Mouse (Mus musculus): ENCODE data around the gene Hecw2. TPM values are rescaled to one million over a fixed set of nuclear protein-coding genes. Genes with fewer than 3 reads are reported as not detected.
A peak's percentile ranks its signal among the peaks of the same experiment; 100 is the strongest.

The Hecw2 gene
- polyA plus RNA-seq, 1 experiment from 2014 or later: 4.8 TPM

- no peak for TF ChIP-seq CTCF (IDR thresholded peaks at IDR 0.05)
- no peak for TF ChIP-seq EP300 (IDR thresholded peaks at IDR 0.05)
- 76% methylated on average over 2 of the region's 2 CpGs for WGBS
These were observed 419.4 kb downstream of the Hecw2 start for GRCm38 (mm10) chr1:53775545-53775944.

GRCm38 (mm10) chr1:53775036-53775435, 419.9 kb downstream of the Hecw2 start:
- TF ChIP-seq EP300 (IDR thresholded peaks at IDR 0.05): no peak
- TF ChIP-seq CTCF (IDR thresholded peaks at IDR 0.05): no peak
- ATAC-seq: no peak
- H3K27me3 ChIP-seq (replicated peaks; ENCODE audit: insufficient read depth, low read length): no peaks in the 10 kb centered on the region
- no peaks in the 10 kb centered on the region for H3K9me3 ChIP-seq (ENCODE audit: low read length)
- H3K36me3 ChIP-seq (ENCODE audit: insufficient read depth, low read length): no peaks in the 10 kb centered on the region
- H3K9ac ChIP-seq (replicated peaks; ENCODE audit: low read depth): no peak overlapping the region
- no peaks in the 10 kb centered on the region for H3K4me1 ChIP-seq (ENCODE audit: insufficient read depth, low read depth, low read length)
- no peak overlapping the region for H3K4me2 ChIP-seq (replicated peaks; ENCODE audit: low read depth, low read length)
- H3K4me3 ChIP-seq (ENCODE audit: low read depth, low read length): no peak overlapping the region
- WGBS: 67% methylated on average over 6 of the region's 6 CpGs
- no peak for DNase-seq (ENCODE audit: low spot score)
- no peak overlapping the region for H3K27ac ChIP-seq (ENCODE audit: low read length)

More at GRCm38 (mm10) chr1:53775545-53775944, 419.4 kb downstream of the Hecw2 start:
- Histone ChIP-seq H3K27ac (ENCODE audit: low read length) (no peak overlapping the region), H3K4me1 (ENCODE audit: insufficient read depth, low read depth, low read length) (no peaks in the 10 kb centered on the region), H3K27me3 (replicated peaks; ENCODE audit: insufficient read depth, low read length) (no peaks in the 10 kb centered on the region), H3K4me3 (ENCODE audit: low read depth, low read length) (no peak overlapping the region), H3K9me3 (ENCODE audit: low read length) (no peaks in the 10 kb centered on the region), H3K36me3 (ENCODE audit: insufficient read depth, low read length) (no peaks in the 10 kb centered on the region), H3K4me2 (replicated peaks; ENCODE audit: low read depth, low read length) (no peak overlapping the region), H3K9ac (replicated peaks; ENCODE audit: low read depth) (no peak overlapping the region)
- DNase-seq (ENCODE audit: low spot score) (no peak), ATAC-seq (no peak)

GRCm38 (mm10) chr1:53774571-53774970, 420.4 kb downstream of the Hecw2 start:
- 88% methylated on average over 3 of the region's 3 CpGs for WGBS
- Histone ChIP-seq H3K4me1 (ENCODE audit: insufficient read depth, low read depth, low read length) (no peaks in the 10 kb centered on the region), H3K9ac (replicated peaks; ENCODE audit: low read depth) (no peak overlapping the region), H3K9me3 (ENCODE audit: low read length) (no peaks in the 10 kb centered on the region), H3K27ac (ENCODE audit: low read length) (no peak overlapping the region), H3K27me3 (replicated peaks; ENCODE audit: insufficient read depth, low read length) (no peaks in the 10 kb centered on the region), H3K4me3 (ENCODE audit: low read depth, low read length) (no peak overlapping the region), H3K36me3 (ENCODE audit: insufficient read depth, low read length) (no peaks in the 10 kb centered on the region), H3K4me2 (replicated peaks; ENCODE audit: low read depth, low read length) (no peak overlapping the region)
- TF ChIP-seq EP300 (IDR thresholded peaks at IDR 0.05) (no peak), CTCF (IDR thresholded peaks at IDR 0.05) (no peak)
- DNase-seq (ENCODE audit: low spot score) (no peak), ATAC-seq (no peak)

- Histone ChIP-seq H3K4me3 (ENCODE audit: low read depth, low read length) (no peak overlapping the region), H3K4me1 (ENCODE audit: insufficient read depth, low read depth, low read length) (no peaks in the 10 kb centered on the region), H3K9ac (replicated peaks; ENCODE audit: low read depth) (no peak overlapping the region), H3K27me3 (replicated peaks; ENCODE audit: insufficient read depth, low read length) (no peaks in the 10 kb centered on the region), H3K9me3 (ENCODE audit: low read length) (no peaks in the 10 kb centered on the region), H3K4me2 (replicated peaks; ENCODE audit: low read depth, low read length) (no peak overlapping the region), H3K36me3 (ENCODE audit: insufficient read depth, low read length) (no peaks in the 10 kb centered on the region), H3K27ac (ENCODE audit: low read length) (no peak overlapping the region)
- DNase-seq (ENCODE audit: low spot score) (peak; percentile 52), ATAC-seq (no peak)
- TF ChIP-seq CTCF (IDR thresholded peaks at IDR 0.05) (no peak), EP300 (IDR thresholded peaks at IDR 0.05) (peak; percentile 47)
- 70% methylated on average over 6 of the region's 6 CpGs for WGBS
These were observed 421.0 kb downstream of the Hecw2 start for GRCm38 (mm10) chr1:53773994-53774393.

- H3K9me3 ChIP-seq (ENCODE audit: low read length): no peaks in the 10 kb centered on the region
- H3K27ac ChIP-seq (ENCODE audit: low read length): no peak overlapping the region
- no peak for DNase-seq (ENCODE audit: low spot score)
- no peaks in the 10 kb centered on the region for H3K4me1 ChIP-seq (ENCODE audit: insufficient read depth, low read depth, low read length)
- no peak overlapping the region for H3K4me3 ChIP-seq (ENCODE audit: low read depth, low read length)
- TF ChIP-seq CTCF (IDR thresholded peaks at IDR 0.05) (no peak), EP300 (IDR thresholded peaks at IDR 0.05) (no peak)
- 75% methylated on average over 3 of the region's 3 CpGs for WGBS
- no peak for ATAC-seq
- no peaks in the 10 kb centered on the region for H3K36me3 ChIP-seq (ENCODE audit: insufficient read depth, low read length)
- H3K9ac ChIP-seq (replicated peaks; ENCODE audit: low read depth): no peak overlapping the region
- no peaks in the 10 kb centered on the region for H3K27me3 ChIP-seq (replicated peaks; ENCODE audit: insufficient read depth, low read length)
- no peak overlapping the region for H3K4me2 ChIP-seq (replicated peaks; ENCODE audit: low read depth, low read length)
These were observed 422.0 kb downstream of the Hecw2 start for GRCm38 (mm10) chr1:53772967-53773366.

- WGBS: 90% methylated on average over 6 of the region's 6 CpGs
- H3K27ac ChIP-seq (ENCODE audit: low read length): no peak overlapping the region
- DNase-seq (ENCODE audit: low spot score): no peak
- no peak for TF ChIP-seq CTCF (IDR thresholded peaks at IDR 0.05)
- no peak overlapping the region for H3K4me2 ChIP-seq (replicated peaks; ENCODE audit: low read depth, low read length)
- no peaks in the 10 kb centered on the region for H3K9me3 ChIP-seq (ENCODE audit: low read length)
- no peak overlapping the region for H3K9ac ChIP-seq (replicated peaks; ENCODE audit: low read depth)
- H3K36me3 ChIP-seq (ENCODE audit: insufficient read depth, low read length): no peaks in the 10 kb centered on the region
- no peaks in the 10 kb centered on the region for H3K4me1 ChIP-seq (ENCODE audit: insufficient read depth, low read depth, low read length)
- no peak overlapping the region for H3K4me3 ChIP-seq (ENCODE audit: low read depth, low read length)
- no peak for ATAC-seq
- no peaks in the 10 kb centered on the region for H3K27me3 ChIP-seq (replicated peaks; ENCODE audit: insufficient read depth, low read length)
These were observed 423.5 kb downstream of the Hecw2 start for GRCm38 (mm10) chr1:53771476-53771875.

- no peaks in the 10 kb centered on the region for H3K9me3 ChIP-seq (ENCODE audit: low read length)
- no peak for ATAC-seq
- no peak overlapping the region for H3K9ac ChIP-seq (replicated peaks; ENCODE audit: low read depth)
- DNase-seq (ENCODE audit: low spot score): no peak
- no peak overlapping the region for H3K27ac ChIP-seq (ENCODE audit: low read length)
- peaks cover 8% of the 10 kb centered on the region; the same call in 1 of the 2 replicates for H3K36me3 ChIP-seq (ENCODE audit: insufficient read depth, low read length)
- WGBS: 51% methylated on average over 2 of the region's 2 CpGs
- H3K27me3 ChIP-seq (replicated peaks; ENCODE audit: insufficient read depth, low read length): no peaks in the 10 kb centered on the region
- H3K4me1 ChIP-seq (ENCODE audit: insufficient read depth, low read depth, low read length): no peaks in the 10 kb centered on the region
- TF ChIP-seq EP300 (IDR thresholded peaks at IDR 0.05): no peak
- no peak for TF ChIP-seq CTCF (IDR thresholded peaks at IDR 0.05)
- no peak overlapping the region for H3K4me3 ChIP-seq (ENCODE audit: low read depth, low read length)
- H3K4me2 ChIP-seq (replicated peaks; ENCODE audit: low read depth, low read length): no peak overlapping the region
These were observed 428.9 kb downstream of the Hecw2 start for GRCm38 (mm10) chr1:53766112-53766511.
